Mouse (Mus musculus) G1E (cell line): ENCODE measurements at regions not wholly inside any gene's neighbourhood (a gene's known extent, or its start where the extent isn't known, plus 50 kb on each side); places are given as distances from the start of the nearest gene placed in this dataset.

Experiments used
- CTCF ChIP-seq: IDR thresholded peaks from 2 replicates; pipeline ENCODE4 v1.5.1; 2012; ENCODE audit warnings: low read depth, low read length, inconsistent platforms, mixed read lengths
- GATA1 ChIP-seq: IDR thresholded peaks from 2 replicates; pipeline ENCODE4 v1.6.1; 2012; ENCODE audit warnings: borderline replicate concordance, low read length, inconsistent platforms, mixed read lengths
- GATA2 ChIP-seq: IDR thresholded peaks from 2 replicates; pipeline ENCODE4 v1.6.1; 2012; ENCODE audit warnings: low read depth, low read length, inconsistent platforms, borderline replicate concordance
- POLR2AphosphoS5 ChIP-seq: IDR thresholded peaks from 2 replicates; pipeline ENCODE4 v1.6.1; 2012; ENCODE audit warnings: low read depth, low read length, inconsistent platforms; ENCODE audit not compliant: insufficient replicate concordance
- TAL1 ChIP-seq: conservative IDR thresholded peaks from 2 replicates; pipeline ENCODE4 v1.6.1; 2012; ENCODE audit warnings: low read depth, low read length, inconsistent platforms, mixed read lengths

DNA sequence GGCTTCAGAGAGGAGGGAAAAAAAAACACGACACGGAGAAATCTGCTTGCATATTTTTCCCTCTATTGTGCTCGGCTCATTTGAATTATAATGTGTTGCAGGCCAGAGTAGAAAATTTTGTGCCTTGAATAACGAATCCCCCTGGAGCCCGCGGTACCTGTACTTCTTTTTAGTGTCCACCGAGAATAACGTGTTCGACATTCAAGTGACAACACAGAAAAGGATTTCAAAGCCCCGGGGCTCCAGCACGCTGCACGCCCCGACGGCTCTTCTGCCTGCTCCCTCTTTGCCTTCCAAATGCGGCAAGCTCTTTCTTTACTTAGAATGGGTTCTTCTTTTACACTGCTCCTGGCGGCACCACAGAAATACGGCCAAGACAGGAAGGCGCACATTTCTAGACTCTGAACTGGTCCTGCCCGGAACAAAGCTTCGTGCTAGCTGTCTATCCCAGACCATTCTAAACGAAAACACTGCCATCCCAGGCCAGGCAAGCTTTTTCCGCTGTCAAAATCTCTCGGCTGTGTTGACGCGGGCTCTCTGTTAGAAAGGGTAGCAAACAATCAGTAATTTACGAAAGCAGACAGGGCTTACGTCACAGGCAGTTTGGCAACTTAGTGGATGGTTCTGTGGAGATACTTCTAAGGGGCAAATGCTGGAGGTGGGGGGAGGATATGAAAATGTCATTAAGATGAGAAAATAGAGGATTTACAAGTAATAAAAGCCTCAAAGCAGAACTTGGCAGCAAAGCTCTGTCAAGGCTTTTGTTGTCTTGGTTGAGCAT, 398.2 kb upstream of the Smim15 start:
- TF ChIP-seq CTCF (no peak), GATA1 (no peak), GATA2 (no peak), TAL1 (no peak), POLR2AphosphoS5 (no peak)
